30 mouse cellular contexts compared by ENCODE assay signal in genomic region chr7:100231661-100232060, GRCm38 (mm10). TPM values are rescaled to one million over a fixed set of nuclear protein-coding genes. Genes with fewer than 3 reads are reported as not detected.
"Had no signal": no experiment of that assay in that cellular context is flagged by ENCODE, and none has a peak within 500 bp of the region (broad histone marks: within the 10 kb centered on the region; RNA-seq: fewer than 3 reads in every experiment).

No protein-coding gene starts in this region.

- DNase-seq: gastrocnemius, postnatal 14 days; gastrocnemius, postnatal 36 days; heart, adult 18-20 months; heart, postnatal 14 days; heart, postnatal 36 days; kidney, adult 11 months; kidney, adult 2 months; kidney, adult 9 months; kidney, postnatal 10 days; kidney, postnatal 25 days; layer of hippocampus, adult 9-11 months; layer of hippocampus, postnatal 36 days; liver; liver, embryonic 13.5 days; liver, postnatal 0 days had no signal

- H3K27me3 ChIP-seq: heart, embryonic 15.5 days; hindbrain, embryonic 13.5 days; hindbrain, embryonic 15.5 days; kidney, embryonic 15.5 days; limb, embryonic 13.5 days; liver, embryonic 13.5 days; liver, embryonic 15.5 days had no signal

- ATAC-seq: hindbrain, postnatal 0 days; intestine, embryonic 16.5 days; liver, postnatal 0 days had no signal

- H3K4me3 ChIP-seq: heart, embryonic 13.5 days; heart, embryonic 15.5 days; hindbrain, embryonic 13.5 days; hindbrain, embryonic 15.5 days; kidney, embryonic 15.5 days; limb, embryonic 13.5 days; liver, embryonic 13.5 days; liver, embryonic 15.5 days had no signal

- H3K36me3 ChIP-seq: heart, embryonic 13.5 days; heart, embryonic 15.5 days; hindbrain, embryonic 13.5 days; hindbrain, embryonic 15.5 days; kidney, embryonic 15.5 days; liver, embryonic 13.5 days; liver, embryonic 15.5 days had no signal

- H3K27ac ChIP-seq: heart, embryonic 13.5 days; heart, embryonic 15.5 days; hindbrain, embryonic 13.5 days; hindbrain, embryonic 15.5 days; hindbrain, postnatal 0 days; kidney, embryonic 15.5 days; limb, embryonic 13.5 days; liver, embryonic 13.5 days; liver, embryonic 15.5 days had no signal

- H3K9ac ChIP-seq: heart, embryonic 13.5 days; heart, embryonic 15.5 days; hindbrain, embryonic 13.5 days; hindbrain, embryonic 15.5 days; kidney, embryonic 15.5 days; limb, embryonic 13.5 days; liver, embryonic 13.5 days; liver, embryonic 15.5 days; liver, postnatal 0 days had no signal

- H3K9me3 ChIP-seq: heart, embryonic 13.5 days; heart, embryonic 15.5 days; hindbrain, embryonic 13.5 days; hindbrain, embryonic 15.5 days; kidney, embryonic 15.5 days; limb, embryonic 13.5 days; liver, embryonic 13.5 days; liver, embryonic 15.5 days had no signal

- H3K4me2 ChIP-seq: heart, embryonic 11.5 days; heart, embryonic 13.5 days; heart, embryonic 15.5 days; hindbrain, embryonic 13.5 days; hindbrain, embryonic 15.5 days; kidney, embryonic 15.5 days; limb, embryonic 13.5 days; liver, embryonic 11.5 days; liver, embryonic 13.5 days; liver, embryonic 15.5 days had no signal

RNA-seq across cellular contexts. Expression of gene P4ha3, which starts 53.7 kb away (rescaled TPM):
- total RNA-seq: hematopoietic stem cell, adult 5-6 weeks had no signal

RNA-seq across cellular contexts. Expression of gene Kcne3, which starts 55.4 kb away (rescaled TPM):
- total RNA-seq: hindbrain, postnatal 0 days; layer of hippocampus, postnatal 14 days; layer of hippocampus, postnatal 36 days; left cerebral cortex, postnatal 10 days; left cerebral cortex, postnatal 25 days had no signal
